24 mouse cellular contexts compared by ENCODE assay signal in genomic region chr6:65531232-65531848, GRCm38 (mm10). TPM values are rescaled to one million over a fixed set of nuclear protein-coding genes. Genes with fewer than 3 reads are reported as not detected.
DNase-seq lines count a peak whose midpoint lies in the region; ATAC-seq and TF ChIP-seq lines count a peak whose summit lies in the region.
"Had no signal": no experiment of that assay in that cellular context is flagged by ENCODE, and none has a peak within 500 bp of the region (broad histone marks: within the 10 kb centered on the region; RNA-seq: fewer than 3 reads in every experiment).

No protein-coding gene starts in this region.

- no peak overlapping the region for H3K4me2 ChIP-seq in forebrain, postnatal 0 days (ENCODE audit: low read depth)
- H3K4me2 ChIP-seq in forebrain, embryonic 12.5 days: no peak overlapping the region
- H3K4me2 ChIP-seq in midbrain, embryonic 12.5 days (replicated peaks): no peak overlapping the region
- no peak overlapping the region for H3K4me2 ChIP-seq in midbrain, embryonic 15.5 days
- H3K4me2 ChIP-seq: heart, embryonic 15.5 days had no signal

- DNase-seq in forebrain, postnatal 0 days: no peak
- DNase-seq in induced T-regulatory cell, adult 2 months (ENCODE audit: low read depth): peak; percentile 41
- DNase-seq in cerebellum, adult 9-11 months: no peak
- DNase-seq in layer of hippocampus, adult 9-11 months: no peak
- DNase-seq: adrenal gland, postnatal 25 days; B cell, adult 2 months; cerebellum, adult 18-20 months; gastrocnemius, postnatal 14 days; kidney, adult 8-10 months; kidney, postnatal 25 days; left cerebral cortex, postnatal 4 days; liver; right cerebral cortex, postnatal 14 days; thymus, postnatal 4 days had no signal

- no peaks in the 10 kb centered on the region for H3K4me1 ChIP-seq in forebrain, postnatal 0 days (ENCODE audit: insufficient read depth)
- H3K4me1 ChIP-seq in forebrain, embryonic 12.5 days: no peaks in the 10 kb centered on the region
- 0 out of 2 replicates have a peak, but pooled peaks cover 4% of the 10 kb centered on the region for H3K4me1 ChIP-seq in midbrain, embryonic 12.5 days
- no peaks in the 10 kb centered on the region for H3K4me1 ChIP-seq in midbrain, embryonic 15.5 days
- H3K4me1 ChIP-seq: heart, embryonic 15.5 days had no signal

- ATAC-seq in forebrain, postnatal 0 days: peak; percentile 77
- ATAC-seq in forebrain, embryonic 12.5 days (ENCODE audit: low FRiP score): no peak
- 0 out of 2 replicates have a peak, but pooled peaks have one; percentile 41 for ATAC-seq in midbrain, embryonic 12.5 days (ENCODE audit: low FRiP score, low read depth)
- no peak for ATAC-seq in midbrain, embryonic 15.5 days (replicated peaks)

- TF ChIP-seq CTCF in forebrain, postnatal 0 days (IDR thresholded peaks at IDR 0.05; ENCODE audit: low read depth): no peak

- WGBS in forebrain, postnatal 0 days: 64% methylated on average over 3 of the region's 3 CpGs
- 79% methylated on average over 3 of the region's 3 CpGs for WGBS in forebrain, embryonic 12.5 days
- 77% methylated on average over 3 of the region's 3 CpGs for WGBS in midbrain, embryonic 12.5 days
- 67% methylated on average over 3 of the region's 3 CpGs for WGBS in midbrain, embryonic 15.5 days

- no peaks in the 10 kb centered on the region for H3K9me3 ChIP-seq in forebrain, postnatal 0 days (ENCODE audit: low read length)
- H3K9me3 ChIP-seq in forebrain, embryonic 12.5 days: no peaks in the 10 kb centered on the region
- H3K9me3 ChIP-seq in midbrain, embryonic 12.5 days: no peaks in the 10 kb centered on the region
- no peaks in the 10 kb centered on the region for H3K9me3 ChIP-seq in midbrain, embryonic 15.5 days
- H3K9me3 ChIP-seq: heart, embryonic 15.5 days had no signal

- no peak overlapping the region for H3K9ac ChIP-seq in forebrain, postnatal 0 days
- H3K9ac ChIP-seq in forebrain, embryonic 12.5 days: no peak overlapping the region
- no peak overlapping the region for H3K9ac ChIP-seq in midbrain, embryonic 12.5 days (replicated peaks)
- H3K9ac ChIP-seq in midbrain, embryonic 15.5 days: no peak overlapping the region
- H3K9ac ChIP-seq: heart, embryonic 15.5 days had no signal

- no peaks in the 10 kb centered on the region for H3K36me3 ChIP-seq in forebrain, postnatal 0 days (ENCODE audit: insufficient read depth)
- no peaks in the 10 kb centered on the region for H3K36me3 ChIP-seq in forebrain, embryonic 12.5 days (replicated peaks)
- no peaks in the 10 kb centered on the region for H3K36me3 ChIP-seq in midbrain, embryonic 12.5 days
- no peaks in the 10 kb centered on the region for H3K36me3 ChIP-seq in midbrain, embryonic 15.5 days (replicated peaks)
- H3K36me3 ChIP-seq: heart, embryonic 15.5 days had no signal

- no peak overlapping the region for H3K4me3 ChIP-seq in forebrain, postnatal 0 days (ENCODE audit: low read depth, low read length)
- no peak overlapping the region for H3K4me3 ChIP-seq in forebrain, embryonic 12.5 days (replicated peaks)
- H3K4me3 ChIP-seq in midbrain, embryonic 12.5 days: no peak overlapping the region
- no peak overlapping the region for H3K4me3 ChIP-seq in midbrain, embryonic 15.5 days
- H3K4me3 ChIP-seq: heart, embryonic 15.5 days; left cerebral cortex, adult 2 months had no signal

- no peak overlapping the region for H3K27ac ChIP-seq in forebrain, postnatal 0 days (ENCODE audit: low read depth, low read length)
- no peak overlapping the region for H3K27ac ChIP-seq in forebrain, embryonic 12.5 days
- H3K27ac ChIP-seq in midbrain, embryonic 12.5 days (replicated peaks): no peak overlapping the region
- H3K27ac ChIP-seq in midbrain, embryonic 15.5 days: no peak overlapping the region
- H3K27ac ChIP-seq: heart, embryonic 15.5 days; left cerebral cortex, adult 2 months had no signal

- no peaks in the 10 kb centered on the region for H3K27me3 ChIP-seq in forebrain, postnatal 0 days (ENCODE audit: insufficient read depth, low read length)
- no peaks in the 10 kb centered on the region for H3K27me3 ChIP-seq in forebrain, embryonic 12.5 days
- H3K27me3 ChIP-seq in midbrain, embryonic 12.5 days: no peaks in the 10 kb centered on the region
- H3K27me3 ChIP-seq in midbrain, embryonic 15.5 days (replicated peaks): no peaks in the 10 kb centered on the region
- H3K27me3 ChIP-seq: heart, embryonic 15.5 days had no signal

RNA-seq across cellular contexts. Expression of gene Tnip3, which starts 6.2 kb away (rescaled TPM):
- total RNA-seq in forebrain, postnatal 0 days (2014; rRNA removed): not detected in 2 replicates
- polyA plus RNA-seq in forebrain, postnatal 0 days (2015; fragmentation: Nextera tagmentation; extraction: Ambion mirVana): 0.07 and 0.14 TPM in 2 replicates
- not detected in 2 replicates for polyA plus RNA-seq in forebrain, embryonic 12.5 days (2016; fragmentation: Nextera tagmentation; extraction: Ambion mirVana)
- not detected in 2 replicates for polyA plus RNA-seq in midbrain, embryonic 12.5 days (2016; fragmentation: Nextera tagmentation; extraction: Ambion mirVana)
- polyA plus RNA-seq in midbrain, embryonic 15.5 days (2015; fragmentation: Nextera tagmentation; extraction: Ambion mirVana): not detected in 2 replicates
- total RNA-seq: gastrocnemius, postnatal 14 days; left cerebral cortex, adult 2 months; left cerebral cortex, postnatal 4 days had no signal
- polyA plus RNA-seq: embryonic facial prominence, embryonic 11.5 days; intestine, embryonic 14.5 days; liver, embryonic 16.5 days; neural tube, embryonic 11.5 days; stomach, embryonic 14.5 days had no signal

Comparison
In these comparisons a context has a peak if more than half of its experiments do, and no peak if none do; other contexts are left out.
1. ATAC-seq: peak in forebrain, postnatal 0 days (single experiment) and midbrain, embryonic 12.5 days (single experiment); none in forebrain, embryonic 12.5 days (single experiment) and midbrain, embryonic 15.5 days (single experiment).